Mouse (Mus musculus): Measurements from ENCODE around the gene Gm28308. TPM values are rescaled to one million over a fixed set of nuclear protein-coding genes. Genes with fewer than 3 reads are reported as not detected.

Gene Gm28308
- total RNA-seq, 2 experiments from 2014 or later: not detected

GRCm38 (mm10) chr6:52182793-52183192 is 30.3 kb downstream of the Gm28308 start:
- intact Hi-C loops (cut with DNase I): no loop called here
- Histone ChIP-seq H3K4me3 (no peak overlapping the region), H3K27ac (no peak overlapping the region)
- TF ChIP-seq CTCF (IDR thresholded peaks at IDR 0.05): no peak
- no peak for DNase-seq (ENCODE audit: extremely low spot score in 1 of 2, low spot score in 2 of 2)

GRCm38 (mm10) chr6:52182030-52182429 is 31.1 kb downstream of the Gm28308 start:
- Histone ChIP-seq H3K4me3 (no peak overlapping the region), H3K27ac (no peak overlapping the region)
- no peak for DNase-seq (ENCODE audit: extremely low spot score in 1 of 2, low spot score in 2 of 2)
- TF ChIP-seq CTCF (IDR thresholded peaks at IDR 0.05): no peak
- intact Hi-C loops (cut with DNase I): no loop called here

GRCm38 (mm10) chr6:52180726-52181125 is 32.4 kb downstream of the Gm28308 start:
- H3K4me3 ChIP-seq: no peak overlapping the region
- no peak for DNase-seq (ENCODE audit: extremely low spot score in 1 of 2, low spot score in 2 of 2)
- no peak for TF ChIP-seq CTCF (IDR thresholded peaks at IDR 0.05)
- intact Hi-C loops (cut with DNase I): no loop called here
- H3K27ac ChIP-seq: no peak overlapping the region

- DNase-seq (ENCODE audit: extremely low spot score in 1 of 2, low spot score in 2 of 2): no peak
- Histone ChIP-seq H3K27ac (no peak overlapping the region), H3K4me3 (no peak overlapping the region)
Observed at GRCm38 (mm10) chr6:52180213-52180710, 32.9 kb downstream of the Gm28308 start.

DNA sequence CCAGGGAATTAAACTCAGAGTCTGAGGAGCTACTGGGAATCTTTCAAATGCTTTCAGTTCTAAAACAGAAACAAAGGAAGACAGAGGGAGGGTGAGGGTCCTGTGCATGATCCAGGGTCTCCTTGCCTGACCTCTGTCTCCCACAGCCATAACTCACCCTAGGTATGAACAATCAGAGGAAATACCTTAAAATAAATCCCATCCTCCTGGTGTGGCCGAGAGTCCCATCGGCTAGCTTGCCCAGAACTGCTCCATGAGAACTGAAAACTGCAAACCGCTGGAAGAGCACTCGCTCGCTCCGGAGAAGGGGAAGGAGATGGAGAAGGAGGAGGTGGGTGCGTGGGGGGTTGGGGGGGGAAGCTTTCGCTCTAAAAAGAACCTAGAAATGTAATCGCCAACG is 33.4 kb downstream of the Gm28308 start:
- intact Hi-C loops (cut with DNase I): no loop called here
- no peak for TF ChIP-seq CTCF (IDR thresholded peaks at IDR 0.05)
- H3K27ac ChIP-seq: no peak overlapping the region
- no peak overlapping the region for H3K4me3 ChIP-seq
- DNase-seq (ENCODE audit: extremely low spot score in 1 of 2, low spot score in 2 of 2): no peak

More at GRCm38 (mm10) chr6:52180213-52180710, 32.9 kb downstream of the Gm28308 start:
- no peak for TF ChIP-seq CTCF (IDR thresholded peaks at IDR 0.05)
- intact Hi-C loops (cut with DNase I): no loop called here

DNA sequence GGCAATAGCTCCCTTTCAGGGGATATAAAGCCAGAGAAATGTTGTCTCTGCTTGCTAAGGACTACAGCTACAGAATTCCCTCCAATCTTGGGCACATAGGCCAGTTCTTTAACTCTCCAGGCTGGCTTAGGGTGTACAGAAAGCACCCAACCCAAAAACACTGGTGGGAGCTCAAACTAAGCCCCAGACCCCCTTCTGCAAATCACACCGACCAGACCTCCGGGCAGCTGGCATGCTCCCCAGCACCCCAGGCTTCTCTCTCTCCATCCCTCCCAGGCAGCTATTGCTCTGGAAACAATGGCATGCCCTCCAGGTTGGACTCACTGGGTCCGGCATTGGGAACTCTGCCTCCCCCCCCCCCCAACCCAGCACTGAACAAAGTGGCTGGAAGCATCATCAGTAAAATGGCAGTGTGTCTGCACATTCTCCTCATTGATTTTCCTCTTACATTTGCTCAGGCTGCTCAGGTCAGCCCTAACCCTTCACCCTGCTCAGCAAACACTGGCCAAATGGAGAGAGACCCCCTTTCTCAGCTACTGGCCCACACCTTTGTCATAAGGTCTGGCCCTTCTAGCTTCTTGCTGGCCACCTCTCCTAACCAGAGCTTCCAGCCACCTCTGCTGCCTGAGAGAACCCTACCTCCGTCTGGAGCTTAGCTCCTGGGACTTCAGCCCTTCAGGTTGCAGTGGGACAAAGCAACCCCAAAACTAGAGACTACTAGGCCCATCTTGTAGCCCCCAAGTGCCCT is 34.0 kb downstream of the Gm28308 start:
- no peak overlapping the region for H3K4me3 ChIP-seq
- intact Hi-C loops (cut with DNase I): no loop called here
- H3K27ac ChIP-seq: no peak overlapping the region
- no peak for TF ChIP-seq CTCF (IDR thresholded peaks at IDR 0.05)
- no peak for DNase-seq (ENCODE audit: extremely low spot score in 1 of 2, low spot score in 2 of 2)

DNA sequence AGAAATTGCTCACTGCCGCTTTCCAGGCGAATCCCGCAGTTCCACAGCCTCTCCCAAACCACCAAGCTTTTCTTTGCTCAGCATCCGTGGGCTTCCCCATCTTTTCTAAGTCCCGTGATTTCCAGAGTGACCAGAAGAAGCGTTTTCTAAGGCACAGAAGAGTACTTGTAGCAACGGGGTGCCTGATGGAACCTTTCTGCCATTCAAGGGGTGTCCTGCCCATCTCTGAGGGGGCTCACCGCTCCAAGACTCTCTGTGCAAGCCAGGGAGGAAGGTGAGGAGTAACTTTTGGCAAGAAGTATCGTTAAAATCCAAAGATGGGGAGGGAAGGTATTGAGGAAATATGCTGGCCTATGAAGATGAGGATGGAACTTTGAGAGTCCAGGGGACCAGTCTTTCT is 35.3 kb downstream of the Gm28308 start:
- H3K27ac ChIP-seq: no peak overlapping the region
- DNase-seq (ENCODE audit: extremely low spot score in 1 of 2, low spot score in 2 of 2): no peak
- intact Hi-C loops (cut with DNase I): no loop called here
- no peak for TF ChIP-seq CTCF (IDR thresholded peaks at IDR 0.05)
- no peak overlapping the region for H3K4me3 ChIP-seq

GRCm38 (mm10) chr6:52177061-52177735 is 35.9 kb downstream of the Gm28308 start, which contains the start of gene 5730596B20Rik:
Gene 5730596B20Rik (plus strand): TSS chr6:52177498.
- H3K4me3 ChIP-seq: no peak within 1 kb of the TSS
- DNase-seq (ENCODE audit: extremely low spot score in 1 of 2, low spot score in 2 of 2): no peak

GRCm38 (mm10) chr6:52176391-52176790 is 36.7 kb downstream of the Gm28308 start:
- Histone ChIP-seq H3K4me3 (no peak overlapping the region), H3K27ac (no peak overlapping the region)
- intact Hi-C loops (cut with DNase I): no loop called here
- no peak for DNase-seq (ENCODE audit: extremely low spot score in 1 of 2, low spot score in 2 of 2)
- no peak for TF ChIP-seq CTCF (IDR thresholded peaks at IDR 0.05)

More at GRCm38 (mm10) chr6:52177061-52177735, 35.9 kb downstream of the Gm28308 start, which contains the start of gene 5730596B20Rik:
- TF ChIP-seq CTCF (IDR thresholded peaks at IDR 0.05): no peak
- intact Hi-C loops (cut with DNase I): no loop called here
- H3K27ac ChIP-seq: no peak within 1 kb of the TSS

GRCm38 (mm10) chr6:52175864-52176263 is 37.3 kb downstream of the Gm28308 start:
- intact Hi-C loops (cut with DNase I): no loop called here
- no peak overlapping the region for H3K4me3 ChIP-seq
- H3K27ac ChIP-seq: no peak overlapping the region
- no peak for TF ChIP-seq CTCF (IDR thresholded peaks at IDR 0.05)
- DNase-seq (ENCODE audit: extremely low spot score in 1 of 2, low spot score in 2 of 2): no peak

GRCm38 (mm10) chr6:52174968-52175751 is 38.0 kb downstream of the Gm28308 start:
- intact Hi-C loops (cut with DNase I): no loop called here
- TF ChIP-seq CTCF (IDR thresholded peaks at IDR 0.05): no peak
- no peak overlapping the region for H3K4me3 ChIP-seq
- DNase-seq (ENCODE audit: extremely low spot score in 1 of 2, low spot score in 2 of 2): no peak
- H3K27ac ChIP-seq: no peak overlapping the region

- no peak for DNase-seq (ENCODE audit: extremely low spot score in 1 of 2, low spot score in 2 of 2)
- Histone ChIP-seq H3K27ac (no peak overlapping the region), H3K4me3 (no peak overlapping the region)
- intact Hi-C loops (cut with DNase I): no loop called here
- TF ChIP-seq CTCF (IDR thresholded peaks at IDR 0.05): no peak
Observed at GRCm38 (mm10) chr6:52173648-52174047, 39.5 kb downstream of the Gm28308 start.

Measured in left cerebral cortex, adult 2 months (tissue).